Mouse (Mus musculus) neural tube, embryonic 15.5 days (tissue): ENCODE results near the gene Stxbp4. TPM values are rescaled to one million over a fixed set of nuclear protein-coding genes. Genes with fewer than 3 reads are reported as not detected.
A peak's percentile ranks its signal among the peaks of the same experiment; 100 is the strongest.

ENCODE experiments used
- ATAC-seq: fragments of 200-750 bp; cut with Nextera tagmentation; 2 replicates; pipeline ENCODE4 v1.8.0; 2017; ENCODE audit warnings: mild to moderate bottlenecking, moderate TSS enrichment, moderate library complexity; ENCODE audit not compliant: low FRiP score
- H3K27ac ChIP-seq: fragments of 300-500 bp; sonication (generic); replicated peaks from 2 replicates; pipeline ENCODE4 v1.5.1; 2015; ENCODE audit warnings: mild to moderate bottlenecking, inconsistent platforms
- H3K27me3 ChIP-seq: fragments of 300-500 bp; sonication (generic); replicated peaks from 2 replicates; pipeline ENCODE4 v1.6.1; 2015; ENCODE audit warnings: inconsistent platforms
- H3K36me3 ChIP-seq: fragments of 300-500 bp; sonication (generic); 2 replicates; pipeline ENCODE4 v1.6.1; 2015; ENCODE audit warnings: inconsistent platforms
- H3K4me1 ChIP-seq: fragments of 300-500 bp; sonication (generic); 2 replicates; pipeline ENCODE4 v1.6.1; 2015; ENCODE audit warnings: inconsistent platforms
- H3K4me2 ChIP-seq: fragments of 300-500 bp; sonication (generic); 2 replicates; pipeline ENCODE4 v1.6.1; 2015; ENCODE audit warnings: inconsistent platforms, mild to moderate bottlenecking, moderate library complexity
- H3K4me3 ChIP-seq: fragments of 300-500 bp; sonication (generic); replicated peaks from 2 replicates; pipeline ENCODE4 v1.5.1; 2015; ENCODE audit warnings: mild to moderate bottlenecking, inconsistent platforms
- H3K9ac ChIP-seq: fragments of 300-500 bp; sonication (generic); replicated peaks from 2 replicates; pipeline ENCODE4 v1.6.1; 2015; ENCODE audit warnings: mild to moderate bottlenecking, inconsistent platforms
- H3K9me3 ChIP-seq: fragments of 300-500 bp; sonication (generic); replicated peaks from 2 replicates; pipeline ENCODE4 v1.6.1; 2016; ENCODE audit warnings: inconsistent platforms
- WGBS: fragments of 180-500 bp; shearing (Covaris S2); methylation state at CpG from one replicate; pipeline ENCODE4 v1.1.7; 2015; ENCODE audit warnings: mixed read lengths; 5-methylcytosine and 5-hydroxymethylcytosine counted together
- polyA plus RNA-seq: library from polyadenylated mRNA; unstranded; fragments of >200 nt; fragmentation: Nextera tagmentation; extraction: Ambion mirVana; gene quantifications from 2 replicates; pipeline ENCODE4 v1.2.1, GENCODE M21; 2015

The Stxbp4 gene
- polyA plus RNA-seq, 1 experiment from 2014 or later, result 15.9 TPM

DNA sequence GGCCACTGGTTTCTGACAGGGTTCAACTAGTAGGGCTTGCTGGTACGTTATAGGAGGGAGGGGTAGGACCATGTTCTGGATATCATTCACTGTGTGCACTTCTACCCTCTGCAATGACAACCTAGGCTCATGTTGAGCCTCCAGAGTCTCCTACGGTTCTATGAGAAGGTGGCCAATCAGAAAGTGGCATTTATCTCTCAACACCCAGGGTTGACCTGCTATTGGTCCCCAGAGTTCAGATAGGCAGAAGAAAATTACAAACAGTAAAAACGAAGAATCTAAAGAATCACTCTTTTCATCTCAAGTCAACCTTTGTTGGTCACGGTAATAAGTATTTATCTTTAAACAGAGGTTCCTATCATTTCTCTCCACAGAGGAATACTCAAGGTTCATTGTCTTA, 29.0 kb upstream of the Stxbp4 start:
- H3K27ac ChIP-seq, result no peak overlapping the region
- WGBS, result 83% methylated on average over 4 of the region's 4 CpGs

DNA sequence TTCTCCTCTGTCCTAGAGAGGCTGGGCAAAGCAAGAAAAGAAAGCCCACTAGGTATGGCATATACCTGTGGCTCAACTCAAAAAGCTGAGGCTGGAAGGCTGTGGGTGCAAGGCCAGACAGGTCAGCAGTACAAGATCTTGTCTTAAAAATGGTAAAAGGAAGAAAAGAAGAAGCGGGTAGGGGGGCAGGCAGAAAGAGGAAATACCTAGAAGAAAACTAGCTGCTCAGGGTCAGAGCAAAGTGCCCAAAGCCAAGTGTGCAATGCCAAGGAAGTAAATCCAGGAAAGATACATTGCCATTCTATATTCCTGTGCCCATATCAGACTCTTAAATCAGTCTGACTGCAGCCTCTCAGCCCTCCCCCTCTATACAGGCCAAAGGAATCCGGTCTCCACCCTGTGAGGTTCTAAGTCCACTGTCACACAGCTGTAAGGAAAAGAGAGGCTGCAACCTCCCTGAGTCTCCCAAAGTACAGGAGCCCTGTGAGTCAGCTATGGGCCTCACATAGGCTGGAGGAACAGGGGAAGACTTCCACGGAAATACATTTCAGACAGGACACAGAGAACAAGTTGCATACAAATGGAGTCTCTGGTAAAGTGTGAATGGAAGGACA, 28.4 kb upstream of the Stxbp4 start:
- 56% methylated on average over 3 of the region's 3 CpGs for WGBS
- ATAC-seq, result no peak
- no peak overlapping the region for H3K27ac ChIP-seq

More for the DNA sequence above, 29.0 kb upstream of the Stxbp4 start:
- Histone ChIP-seq H3K27me3 (no peaks in the 10 kb centered on the region), H3K36me3 (0 out of 2 replicates have a peak, but pooled peaks cover 4% of the 10 kb centered on the region), H3K4me1 (peaks cover 18% of the 10 kb centered on the region), H3K4me3 (no peak overlapping the region), H3K4me2 (no peak overlapping the region), H3K9ac (no peak overlapping the region), H3K9me3 (no peaks in the 10 kb centered on the region)
- ATAC-seq, result no peak

DNA sequence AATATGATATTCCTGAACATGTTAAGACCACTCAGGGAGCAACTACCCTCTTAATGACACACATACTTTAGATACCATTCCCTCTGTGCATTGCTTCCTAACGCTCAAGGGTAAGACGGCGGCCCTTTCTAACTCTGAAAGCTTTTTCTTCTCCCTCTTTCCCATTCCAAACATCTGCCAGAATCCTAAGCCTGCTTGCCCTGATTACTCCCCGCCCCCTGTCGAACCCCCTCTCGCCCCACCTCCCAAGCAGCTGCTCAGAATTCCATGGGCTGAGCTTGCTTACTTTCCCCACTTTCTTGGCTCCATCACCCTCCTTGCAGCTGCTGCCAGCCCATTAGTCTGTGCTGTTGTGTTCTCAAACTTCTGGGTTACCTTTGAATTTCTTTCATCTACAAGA, 27.3 kb upstream of the Stxbp4 start:
- no peaks in the 10 kb centered on the region for H3K27me3 ChIP-seq
- peaks cover 7% of the 10 kb centered on the region; the same call in 1 of the 2 replicates for H3K36me3 ChIP-seq
- WGBS, result 6% methylated on average over 6 of the region's 6 CpGs
- H3K4me3 ChIP-seq, result no peak overlapping the region
- peak overlapping the region; percentile 45 for H3K27ac ChIP-seq
- H3K9me3 ChIP-seq, result no peaks in the 10 kb centered on the region
- ATAC-seq, result no peak
- H3K4me2 ChIP-seq, result peak overlapping the region; percentile 9; the same call in 1 of the 2 replicates
- no peak overlapping the region for H3K9ac ChIP-seq
- peaks cover 18% of the 10 kb centered on the region for H3K4me1 ChIP-seq

More for the DNA sequence above, 28.4 kb upstream of the Stxbp4 start:
- Histone ChIP-seq H3K4me3 (no peak overlapping the region), H3K9me3 (no peaks in the 10 kb centered on the region), H3K36me3 (0 out of 2 replicates have a peak, but pooled peaks cover 4% of the 10 kb centered on the region), H3K9ac (no peak overlapping the region), H3K4me1 (peaks cover 18% of the 10 kb centered on the region), H3K27me3 (no peaks in the 10 kb centered on the region), H3K4me2 (no peak overlapping the region)

DNA sequence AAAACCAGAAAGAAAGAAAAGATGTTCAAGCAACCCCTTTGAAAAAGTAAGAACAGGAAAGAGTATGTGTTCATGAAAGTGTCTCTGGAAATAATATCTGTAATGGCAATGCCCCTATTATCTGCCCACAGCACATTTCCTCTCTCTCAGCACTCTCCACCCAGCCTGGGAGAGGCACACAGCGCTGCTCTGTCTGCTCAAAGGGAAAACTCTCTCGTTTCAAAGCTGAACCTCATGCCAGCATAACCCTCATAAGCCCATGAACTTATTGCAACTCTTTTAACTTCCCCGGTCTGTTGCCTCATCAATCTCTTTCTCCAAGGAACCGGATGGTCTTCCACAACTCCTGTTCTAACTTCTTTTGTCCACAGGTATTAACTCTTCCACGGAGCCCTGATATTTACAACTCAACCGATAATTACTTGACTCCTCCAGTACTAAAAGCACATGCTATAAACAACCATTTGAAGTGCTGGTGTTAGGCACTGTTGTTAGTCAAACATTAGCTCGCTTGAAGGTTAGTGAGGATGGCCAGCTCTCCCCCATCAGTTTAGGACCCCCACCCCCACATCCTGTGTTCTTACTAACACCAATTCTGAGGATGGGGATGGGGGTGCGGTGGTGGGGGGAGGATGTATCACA, 26.6 kb upstream of the Stxbp4 start:
- Histone ChIP-seq H3K9ac (no peak overlapping the region), H3K27me3 (no peaks in the 10 kb centered on the region), H3K4me3 (no peak overlapping the region), H3K27ac (peak overlapping the region; percentile 45), H3K9me3 (no peaks in the 10 kb centered on the region), H3K36me3 (peaks cover 5% of the 10 kb centered on the region; the same call in 1 of the 2 replicates), H3K4me1 (peaks cover 18% of the 10 kb centered on the region), H3K4me2 (no peak overlapping the region)
- no peak for ATAC-seq
- WGBS, result 6% methylated on average over 8 of the region's 8 CpGs

DNA sequence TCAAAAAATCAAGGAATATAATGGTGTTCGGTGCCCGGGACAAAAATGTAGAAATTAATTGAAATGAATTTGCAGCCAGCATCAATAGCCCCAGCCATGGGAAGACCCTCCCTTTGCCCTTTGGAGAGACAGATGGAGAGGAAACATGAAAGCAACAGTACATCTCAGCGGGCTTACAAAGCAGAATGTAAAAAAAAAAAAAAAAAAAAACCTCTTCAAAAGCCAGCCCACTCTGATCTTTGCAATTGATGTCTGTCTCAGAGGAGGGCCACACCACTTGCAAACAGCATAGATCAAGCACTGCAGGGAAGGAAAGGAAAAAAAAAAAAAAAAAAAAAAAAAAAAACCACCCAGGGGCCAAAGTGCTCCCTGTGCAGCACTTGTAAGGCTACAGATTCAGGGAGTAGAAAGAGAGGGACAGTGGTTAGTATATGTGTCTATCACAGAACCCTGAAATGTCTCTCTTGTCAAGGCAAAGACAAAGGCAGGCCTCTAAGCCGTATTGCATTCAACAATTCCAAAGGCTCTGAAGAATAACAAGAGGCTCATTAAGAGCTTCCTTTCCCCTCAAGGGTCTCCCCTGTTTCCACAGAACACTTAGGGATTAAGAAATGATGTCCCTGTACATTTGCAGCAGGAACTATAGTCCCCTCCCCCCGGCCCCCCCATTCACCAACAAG, 25.9 kb upstream of the Stxbp4 start:
- peaks cover 5% of the 10 kb centered on the region; the same call in 1 of the 2 replicates for H3K36me3 ChIP-seq
- H3K9me3 ChIP-seq, result no peaks in the 10 kb centered on the region
- no peak overlapping the region for H3K4me2 ChIP-seq
- no peaks in the 10 kb centered on the region for H3K27me3 ChIP-seq
- no peak overlapping the region for H3K9ac ChIP-seq
- no peak for ATAC-seq
- H3K4me3 ChIP-seq, result no peak overlapping the region
- no peak overlapping the region for H3K27ac ChIP-seq
- 21% methylated on average over 5 of the region's 5 CpGs for WGBS
- peaks cover 18% of the 10 kb centered on the region for H3K4me1 ChIP-seq

DNA sequence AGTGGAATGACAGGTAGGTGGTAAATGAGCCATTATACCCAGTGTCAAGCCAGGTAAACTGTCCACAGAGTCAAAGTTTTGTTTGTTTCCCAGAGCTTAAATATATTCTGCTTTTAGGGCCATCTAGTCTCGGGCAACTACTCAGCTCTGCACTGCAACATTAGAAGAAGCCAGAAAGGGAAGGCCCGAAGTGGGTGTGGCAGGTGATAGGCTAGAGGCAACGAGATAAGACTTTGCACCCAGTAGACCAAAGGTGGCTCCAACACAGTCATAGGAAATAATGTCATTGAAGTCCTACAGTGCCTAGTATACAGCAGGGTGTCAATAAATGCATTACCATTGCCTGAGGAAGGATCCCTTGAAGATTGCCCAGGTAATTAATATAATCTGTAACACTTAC, 25.2 kb upstream of the Stxbp4 start:
- H3K36me3 ChIP-seq, result peaks cover 5% of the 10 kb centered on the region
- no peak for ATAC-seq
- WGBS, result 58% methylated on average over 3 of the region's 3 CpGs

DNA sequence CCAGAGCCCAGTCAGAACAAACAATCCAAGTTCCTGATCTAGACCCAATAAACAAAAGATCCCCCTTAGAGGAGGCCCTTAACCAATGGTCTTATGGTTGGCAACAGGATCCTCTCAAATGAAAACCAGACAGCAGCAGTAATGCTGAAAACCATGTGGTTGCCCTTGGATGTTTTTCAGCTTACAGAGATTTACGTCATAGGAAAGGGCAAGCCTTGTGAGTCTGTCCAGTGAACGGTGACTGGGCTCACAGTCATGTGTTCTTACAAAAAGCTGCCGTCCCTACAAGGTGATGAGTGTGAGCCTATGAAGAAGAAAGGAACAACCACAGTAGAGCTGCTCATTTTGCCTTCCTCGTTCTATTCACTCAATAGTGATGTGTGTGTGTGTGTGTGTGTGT, 22.8 kb upstream of the Stxbp4 start:
- WGBS, result 85% methylated on average over 4 of the region's 4 CpGs
- H3K4me2 ChIP-seq, result no peak overlapping the region
- H3K9ac ChIP-seq, result no peak overlapping the region
- H3K9me3 ChIP-seq, result no peaks in the 10 kb centered on the region
- H3K4me3 ChIP-seq, result no peak overlapping the region
- no peaks in the 10 kb centered on the region for H3K27me3 ChIP-seq
- no peak overlapping the region for H3K27ac ChIP-seq
- ATAC-seq, result no peak
- peaks cover 18% of the 10 kb centered on the region for H3K4me1 ChIP-seq
- peaks cover 16% of the 10 kb centered on the region for H3K36me3 ChIP-seq

More for the DNA sequence above, 25.2 kb upstream of the Stxbp4 start:
- H3K9me3 ChIP-seq, result no peaks in the 10 kb centered on the region
- no peak overlapping the region for H3K4me3 ChIP-seq
- no peak overlapping the region for H3K9ac ChIP-seq
- H3K4me1 ChIP-seq, result peaks cover 18% of the 10 kb centered on the region
- H3K27me3 ChIP-seq, result no peaks in the 10 kb centered on the region
- H3K4me2 ChIP-seq, result no peak overlapping the region
- no peak overlapping the region for H3K27ac ChIP-seq

DNA sequence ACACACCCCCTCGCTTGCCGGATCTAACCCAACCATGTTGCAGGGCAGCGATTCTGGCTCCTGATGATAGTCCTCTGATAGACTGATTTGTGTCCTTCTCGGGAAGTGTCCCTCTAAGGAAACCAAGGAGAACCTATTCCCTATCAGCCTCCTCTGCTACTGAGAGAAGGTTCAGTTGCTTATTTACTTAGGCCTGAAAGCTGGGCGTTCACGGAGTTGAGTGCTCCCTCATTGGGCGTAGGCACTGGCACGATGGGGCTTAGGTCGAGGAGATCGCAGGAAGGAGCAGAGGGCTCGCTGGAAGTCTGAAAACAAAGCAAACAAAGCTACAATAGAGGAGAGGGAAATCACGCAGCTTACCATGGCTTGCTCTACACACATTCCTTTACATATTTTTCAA, 19.6 kb upstream of the Stxbp4 start:
- Histone ChIP-seq H3K9me3 (no peaks in the 10 kb centered on the region), H3K27me3 (no peaks in the 10 kb centered on the region), H3K4me3 (no peak overlapping the region), H3K9ac (no peak overlapping the region), H3K27ac (no peak overlapping the region), H3K36me3 (peaks cover 17% of the 10 kb centered on the region), H3K4me1 (no peaks in the 10 kb centered on the region), H3K4me2 (no peak overlapping the region)
- ATAC-seq, result no peak
- 95% methylated on average over 12 of the region's 12 CpGs for WGBS

DNA sequence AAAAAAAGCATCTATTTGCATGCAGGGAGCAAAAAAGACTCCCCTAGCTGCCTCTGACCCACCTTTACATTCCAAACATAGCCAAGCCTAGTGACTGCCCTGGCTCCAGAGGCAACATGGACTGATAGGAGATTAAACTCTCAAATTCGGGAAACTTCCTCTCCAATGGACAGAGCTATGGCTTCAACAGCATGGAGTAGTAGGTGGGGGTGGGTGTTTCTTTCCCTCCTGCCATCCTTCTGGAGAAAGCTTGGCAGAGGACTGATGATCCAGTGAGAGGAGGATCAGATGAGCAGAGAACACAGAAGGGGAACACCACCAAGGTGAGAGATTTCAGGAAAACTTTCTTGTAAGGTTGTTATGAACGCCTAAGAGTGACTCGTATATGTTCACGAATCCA, 14.7 kb upstream of the Stxbp4 start:
- WGBS, result 94% methylated on average over 4 of the region's 4 CpGs
- Histone ChIP-seq H3K36me3 (peaks cover 20% of the 10 kb centered on the region), H3K9ac (no peak overlapping the region), H3K4me2 (no peak overlapping the region), H3K27me3 (no peaks in the 10 kb centered on the region), H3K4me3 (no peak overlapping the region), H3K4me1 (no peaks in the 10 kb centered on the region), H3K27ac (no peak overlapping the region), H3K9me3 (no peaks in the 10 kb centered on the region)
- no peak for ATAC-seq

DNA sequence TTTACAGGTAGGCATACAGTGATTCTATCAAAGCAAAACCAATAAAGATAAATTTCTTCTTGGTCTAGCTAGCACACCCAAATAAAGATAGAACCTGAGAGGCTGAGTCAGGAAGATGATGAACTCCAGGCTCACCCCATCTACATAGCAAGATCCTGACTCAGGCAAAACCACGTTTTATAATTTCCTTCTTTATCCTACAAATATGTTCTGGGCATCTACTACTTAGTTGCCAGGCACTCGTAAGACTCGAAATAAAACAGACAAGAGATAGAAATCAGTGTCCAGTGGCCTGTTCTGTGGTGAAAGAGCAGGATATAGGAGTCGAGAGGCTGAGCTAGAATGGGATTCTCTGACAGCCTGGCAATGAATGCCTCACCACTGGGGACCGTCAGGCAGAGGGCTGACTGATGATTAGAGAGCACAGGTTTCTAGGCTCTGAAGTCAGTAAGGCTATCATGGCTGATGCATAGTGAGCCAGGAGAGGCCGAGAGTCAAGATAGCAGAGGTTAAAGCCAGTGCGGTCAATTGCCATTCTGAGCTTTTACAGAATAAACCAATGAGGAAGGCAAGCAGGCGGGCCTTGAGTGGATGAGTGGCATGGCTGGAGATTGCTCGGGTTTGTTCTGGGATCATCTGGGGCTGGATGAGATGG, 12.5 kb upstream of the Stxbp4 start:
- H3K9ac ChIP-seq, result no peak overlapping the region
- H3K27me3 ChIP-seq, result no peaks in the 10 kb centered on the region
- H3K4me3 ChIP-seq, result no peak overlapping the region
- 83% methylated on average over 9 of the region's 9 CpGs for WGBS
- no peaks in the 10 kb centered on the region for H3K4me1 ChIP-seq
- H3K36me3 ChIP-seq, result peaks cover 27% of the 10 kb centered on the region
- peak overlapping the region; percentile 18; the same call in 1 of the 2 replicates for H3K27ac ChIP-seq
- ATAC-seq, result no peak
- H3K9me3 ChIP-seq, result no peaks in the 10 kb centered on the region
- no peak overlapping the region for H3K4me2 ChIP-seq

DNA sequence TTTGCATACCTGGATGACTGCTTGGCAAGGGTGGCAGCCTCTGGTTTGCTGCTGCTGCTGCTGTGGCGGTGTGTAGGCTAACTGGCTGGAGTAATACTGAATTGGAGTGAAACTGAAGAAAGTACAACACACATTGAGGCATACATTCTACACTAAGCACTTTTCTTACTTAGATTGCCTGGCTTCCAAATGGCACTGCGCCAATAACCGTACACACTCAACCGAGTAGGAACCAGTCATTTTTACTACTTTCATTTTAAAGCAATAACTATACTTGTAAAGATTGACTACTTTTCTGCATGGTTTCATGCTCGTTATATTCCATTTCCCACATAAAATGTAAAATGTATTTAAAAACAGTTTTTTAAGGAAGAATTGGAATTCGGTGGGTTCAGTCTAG, 11.9 kb upstream of the Stxbp4 start:
- peaks cover 33% of the 10 kb centered on the region for H3K36me3 ChIP-seq

More for the DNA sequence above, 11.9 kb upstream of the Stxbp4 start:
- no peak overlapping the region for H3K4me2 ChIP-seq
- no peak overlapping the region for H3K9ac ChIP-seq
- no peaks in the 10 kb centered on the region for H3K9me3 ChIP-seq
- 77% methylated on average over 6 of the region's 6 CpGs for WGBS
- H3K4me3 ChIP-seq, result no peak overlapping the region
- no peaks in the 10 kb centered on the region for H3K27me3 ChIP-seq
- H3K4me1 ChIP-seq, result no peaks in the 10 kb centered on the region
- peak overlapping the region; percentile 45; the same call in 1 of the 2 replicates for H3K27ac ChIP-seq
- ATAC-seq, result no peak
